Mouse (Mus musculus) CH12.LX (cell line): ENCODE results near the gene 1700028J19Rik.
"Not testable (repeated sequence)": the region's sequence is repeated elsewhere in the genome, so short reads cannot be mapped to it uniquely, and the experiment has no call there.

Experiments
- CTCF ChIP-seq, 2 experiments: IDR thresholded peaks in 1 of 2; conservative IDR thresholded peaks in 1 of 2; 2 replicates each; pipeline ENCODE4 v1.5.1; 2011 to 2012; ENCODE audit warnings: low read depth in 2 of 2, low read length in 2 of 2, improper control_type of control experiment in 1 of 2, inconsistent platforms in 1 of 2, mild to moderate bottlenecking in 1 of 2, moderate library complexity in 1 of 2
- ELF1 ChIP-seq: IDR thresholded peaks from 2 replicates; pipeline ENCODE4 v1.6.1; 2014; ENCODE audit warnings: low read depth, mild to moderate bottlenecking, inconsistent platforms, low read length, improper control_type of control experiment
- EP300 ChIP-seq: IDR thresholded peaks from 2 replicates; pipeline ENCODE4 v1.6.1; 2011; ENCODE audit warnings: low read length, improper control_type of control experiment
- JUND ChIP-seq: conservative IDR thresholded peaks from 2 replicates; pipeline ENCODE4 v1.6.1; 2011; ENCODE audit warnings: low read depth, low read length, improper control_type of control experiment
- MAFK ChIP-seq: IDR thresholded peaks from 2 replicates; pipeline ENCODE4 v1.6.1; 2011; ENCODE audit warnings: low read length, improper control_type of control experiment; ENCODE audit not compliant: insufficient replicate concordance
- MAZ ChIP-seq: IDR thresholded peaks from 2 replicates; pipeline ENCODE4 v1.6.1; 2012; ENCODE audit warnings: low read depth, mild to moderate bottlenecking, inconsistent platforms, low read length, improper control_type of control experiment, moderate library complexity
- MYC ChIP-seq: IDR thresholded peaks from 2 replicates; pipeline ENCODE4 v1.6.1; 2011; ENCODE audit warnings: low read depth, mild to moderate bottlenecking, improper control_type of control experiment, low read length
- POLR2A ChIP-seq: IDR thresholded peaks from 2 replicates; pipeline ENCODE4 v1.6.1; 2011; ENCODE audit warnings: low read depth, mild to moderate bottlenecking, improper control_type of control experiment, low read length
- RAD21 ChIP-seq: IDR thresholded peaks from 2 replicates; pipeline ENCODE4 v1.6.1; 2011; ENCODE audit warnings: low read depth, mild to moderate bottlenecking, low read length, improper control_type of control experiment, moderate library complexity
- USF1 ChIP-seq: IDR thresholded peaks from 2 replicates; pipeline ENCODE4 v1.6.1; 2014; ENCODE audit warnings: low read depth, mild to moderate bottlenecking, inconsistent platforms, low read length, improper control_type of control experiment

DNA sequence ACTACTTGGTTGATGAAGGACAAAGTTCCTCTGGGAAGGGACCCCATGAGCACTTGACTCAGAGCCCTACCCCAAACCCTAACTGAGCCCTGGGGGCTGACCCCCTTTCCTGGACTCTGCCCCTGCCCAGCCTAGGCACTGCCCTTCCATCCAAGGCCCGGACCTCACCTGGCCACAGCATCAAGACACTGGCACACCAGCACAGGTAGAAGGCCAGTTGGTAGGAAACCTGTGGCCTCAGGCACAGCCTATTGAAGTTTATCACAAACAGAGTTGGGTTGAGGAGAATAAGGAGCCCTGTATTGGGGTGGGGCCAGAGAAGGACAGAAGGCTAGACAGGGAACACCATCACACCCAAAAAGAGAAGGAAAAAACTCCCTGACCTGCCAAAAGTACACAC is 53.0 kb downstream of the 1700028J19Rik start:
- TF ChIP-seq MAZ; CTCF (conservative IDR thresholded peaks at IDR 0.05 in 1 of 2, IDR thresholded peaks at IDR 0.05 in 1 of 2; ENCODE audit: low read depth in 2 of 2, low read length in 2 of 2); RAD21; MAFK; EP300; JUND; MYC; USF1; ELF1; POLR2A: not testable (repeated sequence)
